Mouse (Mus musculus) ES-Bruce4 (cell line): ENCODE measurements around the gene Grm8.

Experiments used
- CTCF ChIP-seq: IDR thresholded peaks from one replicate; pipeline ENCODE4 v1.8.1; 2011; ENCODE audit warnings: low read depth, low read length
- EP300 ChIP-seq: IDR thresholded peaks from 2 replicates; pipeline ENCODE4 v1.6.1; 2011; ENCODE audit warnings: low read depth, low read length; ENCODE audit not compliant: insufficient read depth
- POLR2A ChIP-seq: IDR thresholded peaks from one replicate; pipeline ENCODE4 v1.8.1; 2011; ENCODE audit warnings: low read length; ENCODE audit not compliant: insufficient read depth

DNA sequence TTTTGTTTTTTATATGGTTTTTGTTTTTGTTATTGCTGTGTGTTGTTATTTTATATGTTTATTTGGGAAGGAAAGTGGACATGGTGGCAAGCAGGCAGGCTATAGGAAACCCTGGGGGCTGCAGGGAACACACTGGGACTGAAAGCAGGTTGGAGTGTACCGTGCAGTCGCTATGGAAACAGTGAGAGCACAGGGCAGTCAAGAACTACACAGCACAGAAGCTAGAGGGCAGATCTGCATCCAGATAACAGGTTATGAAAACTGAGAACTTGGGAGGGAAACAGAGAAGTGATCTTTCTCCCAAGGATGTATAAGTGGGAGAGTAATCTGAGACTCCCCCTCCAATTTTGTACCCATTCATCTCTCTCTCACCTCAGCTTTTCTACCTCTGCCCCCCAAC lies 7.4 kb upstream of the Grm8 start:
- TF ChIP-seq EP300 (no peak), CTCF (no peak), POLR2A (no peak)
